Mouse (Mus musculus) gastrocnemius, postnatal 25 days (tissue): ENCODE data around the gene Cacybp. TPM values are rescaled to one million over a fixed set of nuclear protein-coding genes. Genes with fewer than 3 reads are reported as not detected.

ENCODE experiments used
- DNase-seq: peaks from one replicate; pipeline ENCODE4 v3.0.0; 2022
- total RNA-seq, 2 experiments: library from RNA; stranded (reverse); gene quantifications; 1 replicate in 1 of 2; 2 replicates in 1 of 2; pipeline ENCODE4 v1.2.3; 2021

Cacybp gene
- total RNA-seq, 2 experiments from 2014 or later, result 47.4 to 49.6 TPM

- DNase-seq, result no peak
Observed at GRCm38 (mm10) chr1:160217898-160218297, 5.2 kb upstream of the Cacybp start.

GRCm38 (mm10) chr1:160214171-160214570 lies 1.5 kb upstream of the Cacybp start:
- DNase-seq, result no peak

DNA sequence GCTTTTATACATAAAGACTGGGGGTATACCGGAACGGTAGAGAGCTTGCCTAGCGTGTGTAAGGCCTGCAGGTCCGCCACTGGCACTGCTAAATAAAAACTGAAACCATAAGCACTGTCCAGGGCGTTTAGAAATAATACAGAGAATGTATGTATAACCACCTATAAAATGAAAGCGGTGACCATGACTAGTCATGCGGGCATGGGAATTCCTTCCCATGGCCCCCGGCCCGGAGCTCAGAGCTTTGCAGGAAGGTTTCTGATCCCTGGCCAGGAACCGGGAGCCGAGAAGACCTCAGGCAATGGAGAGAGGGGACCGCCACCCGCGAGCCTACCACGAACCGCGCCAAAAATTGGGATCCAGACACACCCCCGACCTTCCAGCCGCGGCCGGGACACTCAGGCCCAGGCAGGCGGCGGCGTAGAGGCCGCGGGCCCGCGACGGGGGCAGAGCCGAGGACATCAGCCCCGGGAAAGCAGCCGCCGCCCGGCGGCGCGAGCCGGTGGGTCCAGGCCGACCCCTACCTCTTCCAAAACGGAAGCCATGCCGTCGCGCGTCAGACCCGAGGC lies 468 bp downstream of the Cacybp start:
- DNase-seq, result no peak

DNA sequence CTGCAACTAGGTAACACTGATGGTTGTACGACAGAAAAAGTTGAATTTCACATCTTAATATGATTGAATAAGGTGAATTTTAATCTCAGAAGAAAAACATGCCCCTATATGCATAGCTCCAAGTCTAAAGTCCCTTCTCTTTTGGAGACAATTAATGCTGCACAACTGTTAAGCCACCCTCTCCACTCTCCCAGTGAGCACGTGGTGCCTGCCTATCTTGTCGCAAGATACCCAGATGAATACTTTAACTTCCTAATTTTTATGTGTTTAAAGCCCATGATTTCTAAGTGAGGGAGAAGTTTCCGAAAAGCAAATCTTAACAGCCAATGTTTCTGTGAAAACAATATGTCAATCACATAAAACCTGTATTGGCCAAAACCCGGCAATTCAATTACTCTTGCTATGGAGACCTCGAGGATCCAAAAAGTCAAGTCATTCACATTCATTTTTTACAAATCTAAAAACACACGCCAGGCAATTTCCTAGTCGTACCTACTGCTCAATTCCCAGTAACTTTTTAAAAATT lies 1.0 kb downstream of the Cacybp start:
- no peak for DNase-seq

DNA sequence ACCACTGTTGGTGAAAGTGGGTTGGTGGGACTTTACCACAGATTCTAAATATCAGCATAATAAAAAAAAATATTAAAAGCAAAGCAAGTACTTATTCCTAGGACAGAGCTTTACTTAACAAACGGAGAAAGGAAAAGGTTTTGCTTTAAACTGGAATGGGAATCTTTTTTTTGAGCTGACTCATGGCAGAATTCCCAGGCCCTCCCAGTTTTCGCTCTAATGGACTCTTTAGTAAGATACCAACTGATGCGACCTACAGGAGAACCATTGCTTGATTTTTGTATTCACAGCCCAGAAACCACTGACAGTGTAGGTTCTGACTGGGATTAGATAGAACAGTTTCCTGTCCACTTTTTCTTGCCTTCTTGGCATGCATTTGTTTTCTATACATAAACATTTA lies 2.1 kb downstream of the Cacybp start:
- DNase-seq, result no peak

GRCm38 (mm10) chr1:160209844-160210243 lies 2.8 kb downstream of the Cacybp start:
- DNase-seq, result no peak

GRCm38 (mm10) chr1:160205486-160205885 lies 7.2 kb downstream of the Cacybp start:
- DNase-seq, result no peak

DNA sequence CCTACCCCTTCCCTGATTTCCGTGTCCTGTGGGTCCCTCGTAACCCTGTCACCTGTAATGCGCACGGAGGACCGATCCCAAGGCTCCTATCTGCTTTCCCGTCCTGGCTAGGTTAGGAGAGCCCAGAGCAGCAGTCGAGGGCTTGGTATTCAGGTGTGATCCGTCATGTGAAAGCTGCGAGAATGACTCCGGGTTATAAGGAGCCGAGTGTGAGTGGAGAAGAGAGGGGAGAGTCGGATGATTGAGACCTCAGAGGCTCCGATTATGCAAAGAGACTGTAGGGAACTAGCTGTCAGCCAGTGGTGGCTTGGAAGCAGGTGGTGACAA lies 17.4 kb downstream of the Cacybp start:
- no peak for DNase-seq

GRCm38 (mm10) chr1:160194529-160195336 lies 17.9 kb downstream of the Cacybp start, which contains the start of gene Mrps14:
TSS of gene Mrps14 (plus strand) at chr1:160195215.
- DNase-seq, result peak; percentile 98

DNA sequence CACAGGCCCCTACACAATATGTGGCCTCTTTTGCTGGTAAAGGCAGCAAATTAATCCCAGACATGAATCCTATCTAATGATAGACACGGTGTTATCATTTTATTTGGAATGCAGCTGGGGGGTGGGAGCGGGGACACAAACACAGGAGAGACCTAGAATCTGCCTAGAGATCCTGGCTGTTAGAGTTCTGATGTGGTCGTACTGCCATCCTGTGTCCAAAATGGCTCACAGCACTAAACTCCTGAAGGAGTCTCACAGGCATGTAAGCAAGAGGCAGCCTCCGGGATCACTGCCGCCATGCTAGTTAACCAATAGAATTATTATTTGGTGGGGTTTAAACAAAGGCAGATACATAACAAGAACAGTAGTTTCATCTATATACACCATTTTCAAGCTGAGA lies 28.2 kb downstream of the Cacybp start:
- no peak for DNase-seq

- DNase-seq, result no peak
Observed at GRCm38 (mm10) chr1:160181216-160181615, 31.5 kb downstream of the Cacybp start.

GRCm38 (mm10) chr1:160176903-160177302 lies 35.8 kb downstream of the Cacybp start:
- no peak for DNase-seq

DNA sequence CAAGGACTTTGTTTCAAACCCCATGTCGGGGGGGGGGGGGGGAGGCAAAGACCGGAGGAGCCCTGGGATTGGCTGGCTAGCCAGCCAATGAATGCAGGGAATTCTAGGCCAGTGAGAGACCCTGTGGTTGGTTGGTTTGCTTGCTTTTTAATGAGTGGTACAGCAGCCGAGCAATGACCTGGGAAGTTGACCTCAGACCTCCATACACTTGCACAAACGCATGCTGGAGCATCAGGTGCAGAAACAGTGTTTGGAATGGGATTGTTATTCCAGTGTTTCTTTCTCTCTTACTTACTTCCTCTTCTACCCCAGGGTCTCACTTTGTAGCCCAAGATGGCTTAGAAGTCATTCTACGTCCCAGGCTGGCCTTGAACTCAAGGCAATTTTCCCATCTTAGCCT lies 46.1 kb downstream of the Cacybp start:
- no peak for DNase-seq

- DNase-seq, result no peak
Observed at GRCm38 (mm10) chr1:160158190-160158589, 54.5 kb downstream of the Cacybp start.

DNA sequence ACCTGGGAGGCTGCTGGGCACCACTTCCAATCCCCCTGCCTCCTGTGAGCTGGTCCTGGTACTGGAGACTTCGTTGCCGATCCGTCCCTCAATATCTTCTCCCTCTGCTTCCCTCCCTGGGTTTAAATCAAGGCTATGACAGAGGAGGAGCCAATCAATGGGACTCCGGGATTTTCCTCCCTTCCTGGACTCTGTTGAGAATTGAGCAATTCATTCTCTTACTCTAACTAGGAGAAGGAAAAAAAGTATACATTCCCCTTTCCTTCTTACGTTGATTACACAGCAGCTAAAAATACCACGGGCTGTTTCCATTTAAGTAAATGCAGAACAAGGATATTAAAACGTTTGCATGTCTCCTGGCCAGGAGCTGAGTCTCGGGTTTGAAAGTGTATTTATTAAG lies 59.2 kb downstream of the Cacybp start, which contains the start of gene Tnn:
Gene Tnn, minus strand, starts transcription at position 101 of the 400 bp plus-strand sequence.
- DNase-seq, result no peak

Other genes with a start within 250 kb of the Cacybp start
- gene 4930523C07Rik, start 168.5 kb downstream of the Cacybp start, total RNA-seq, result 1 to 10 TPM; 5.2 to 5.9 TPM
- gene Tnn, start 59.3 kb downstream of the Cacybp start, total RNA-seq, result not detected
- 10 to 100 TPM; 74.2 to 76.1 TPM for gene Mrps14, start 17.7 kb downstream of the Cacybp start, total RNA-seq